Mouse (Mus musculus) ovary, adult 18-20 months (tissue): ENCODE data around the gene Six6.

Source experiments
- DNase-seq: peaks from one replicate; pipeline ENCODE4 v3.0.0; 2022; ENCODE audit warnings: low spot score, mixed read lengths

Six6 gene

DNA sequence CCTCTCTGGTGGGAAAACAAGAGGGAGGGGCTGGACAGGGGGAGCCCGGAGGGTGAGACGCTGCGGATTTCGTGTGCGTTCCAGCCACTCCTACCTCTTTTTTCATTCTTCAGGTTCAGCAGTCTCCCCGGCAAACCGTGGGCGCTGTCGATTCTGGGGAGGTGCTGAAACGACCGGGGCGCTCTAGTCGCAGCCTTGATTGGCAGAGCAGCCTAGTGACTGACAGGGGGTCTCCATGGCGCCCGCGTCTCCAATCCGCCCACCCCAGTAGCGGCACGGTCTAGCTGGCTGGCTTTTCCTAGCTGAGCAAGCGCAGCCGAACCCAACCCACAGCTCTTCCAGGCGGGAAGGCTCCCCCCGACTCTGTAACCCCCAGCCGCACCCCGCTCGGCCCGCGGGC lies at the start of gene Six6:
Six6 (plus strand) TSS at position 277 of the 400 bp plus-strand sequence.
- DNase-seq: no peak

DNA sequence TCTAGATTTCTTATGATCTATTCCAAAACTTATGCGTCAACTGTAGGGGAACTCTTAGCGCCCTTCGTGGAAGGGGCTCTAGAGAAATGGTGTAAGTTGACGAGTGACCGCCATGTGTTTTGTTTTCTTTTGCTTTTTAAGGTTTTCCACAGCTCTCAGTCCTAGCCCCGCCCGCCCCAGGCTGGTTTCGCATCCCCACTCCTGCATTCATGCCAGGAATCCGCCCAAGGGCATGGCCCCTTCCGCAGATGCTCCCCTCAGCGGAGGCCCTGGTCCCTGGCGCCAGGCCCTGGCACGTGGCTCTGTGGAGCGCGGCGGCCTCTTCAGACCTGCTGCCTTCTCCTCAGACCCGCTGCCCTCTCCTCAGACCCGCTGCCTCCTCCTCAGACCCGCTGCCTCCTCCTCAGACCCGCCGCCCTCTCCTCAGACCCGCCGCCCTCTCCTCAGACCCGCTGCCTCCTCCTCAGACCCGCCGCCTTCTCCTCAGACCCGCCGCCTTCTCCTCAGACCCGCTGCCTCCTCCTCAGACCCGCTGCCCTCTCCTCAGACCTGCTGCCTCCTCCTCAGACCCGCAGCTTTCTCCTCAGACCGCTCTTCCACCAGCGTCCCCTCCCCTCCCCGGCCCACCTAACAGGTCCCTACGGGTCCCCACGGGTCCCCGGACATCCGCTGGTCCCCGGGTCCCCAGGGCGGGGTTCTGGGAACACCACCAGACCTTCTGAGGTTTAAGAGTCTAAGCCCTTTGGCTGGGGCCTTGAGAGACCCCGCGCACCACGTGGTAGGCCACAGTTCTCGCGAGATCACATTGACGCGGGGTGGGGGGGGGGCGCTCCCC lies 22.3 kb upstream of the Six6 start:
- no peak for DNase-seq

DNA sequence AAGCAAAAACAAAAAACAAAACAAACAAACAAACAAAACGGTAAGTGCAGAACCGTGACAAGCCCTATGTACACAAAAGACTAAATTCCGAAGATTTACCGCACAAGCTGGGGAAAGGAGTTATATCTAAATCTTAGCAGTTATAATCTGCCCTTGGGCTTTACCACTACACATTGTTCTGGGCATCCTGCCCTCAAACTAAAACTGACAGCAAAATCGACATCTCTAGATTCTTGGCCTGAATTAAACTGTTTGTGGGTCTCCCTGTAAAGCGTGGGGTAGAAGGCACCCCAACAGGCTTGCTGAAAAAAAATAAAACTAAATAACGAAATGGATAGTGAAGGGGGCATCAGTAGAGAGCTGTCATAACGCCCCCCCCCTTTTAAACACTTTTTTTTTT lies 2.9 kb upstream of the Six6 start:
- no peak for DNase-seq

DNA sequence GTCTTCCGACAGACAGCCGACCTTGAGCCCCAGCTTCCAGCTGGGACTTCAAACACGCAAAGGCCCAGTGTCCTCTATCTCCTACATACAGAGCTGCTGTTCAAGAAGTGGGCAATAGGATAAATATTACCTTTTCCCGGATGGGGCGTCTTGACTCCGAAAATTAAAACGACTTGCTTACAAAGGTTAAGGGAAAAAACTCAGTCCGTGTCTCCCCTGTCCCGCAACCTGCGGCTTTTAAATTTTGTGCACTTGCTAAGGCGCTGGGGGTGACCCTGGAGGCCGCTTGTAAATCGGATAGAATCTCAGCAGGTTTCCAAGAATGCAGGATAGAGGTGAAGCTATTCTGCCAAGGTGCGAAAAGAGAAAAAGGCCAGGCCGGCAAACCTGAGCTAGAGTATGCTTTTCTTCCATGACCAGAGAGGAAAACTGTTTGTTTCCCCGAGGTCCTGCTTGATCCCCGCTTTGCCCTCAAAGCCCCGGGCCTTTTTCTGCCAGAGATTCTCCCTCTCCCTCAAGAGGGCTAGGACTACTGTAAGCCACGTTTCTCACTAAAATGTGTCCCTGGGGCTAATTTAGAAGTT lies 2.1 kb upstream of the Six6 start:
- DNase-seq: no peak

DNA sequence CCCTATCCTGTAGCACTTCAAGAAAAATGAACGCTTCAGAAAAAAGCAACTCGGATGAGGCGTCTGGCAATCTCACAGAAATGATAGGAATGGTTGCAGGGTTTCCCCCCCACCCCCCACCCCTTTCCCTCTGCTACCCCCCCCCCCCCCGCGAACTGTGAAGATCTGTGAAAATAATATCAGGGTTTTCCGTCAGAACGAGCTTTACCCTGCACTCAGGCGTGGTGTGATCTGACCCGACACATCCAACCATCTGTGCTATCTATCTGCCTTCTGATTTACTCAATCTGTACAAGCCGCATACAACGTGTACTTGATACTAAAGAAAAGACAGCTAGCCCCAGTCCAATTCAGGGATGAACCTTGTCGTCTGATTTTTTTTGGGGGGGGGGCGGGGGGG lies 1.5 kb upstream of the Six6 start:
- DNase-seq: no peak

DNA sequence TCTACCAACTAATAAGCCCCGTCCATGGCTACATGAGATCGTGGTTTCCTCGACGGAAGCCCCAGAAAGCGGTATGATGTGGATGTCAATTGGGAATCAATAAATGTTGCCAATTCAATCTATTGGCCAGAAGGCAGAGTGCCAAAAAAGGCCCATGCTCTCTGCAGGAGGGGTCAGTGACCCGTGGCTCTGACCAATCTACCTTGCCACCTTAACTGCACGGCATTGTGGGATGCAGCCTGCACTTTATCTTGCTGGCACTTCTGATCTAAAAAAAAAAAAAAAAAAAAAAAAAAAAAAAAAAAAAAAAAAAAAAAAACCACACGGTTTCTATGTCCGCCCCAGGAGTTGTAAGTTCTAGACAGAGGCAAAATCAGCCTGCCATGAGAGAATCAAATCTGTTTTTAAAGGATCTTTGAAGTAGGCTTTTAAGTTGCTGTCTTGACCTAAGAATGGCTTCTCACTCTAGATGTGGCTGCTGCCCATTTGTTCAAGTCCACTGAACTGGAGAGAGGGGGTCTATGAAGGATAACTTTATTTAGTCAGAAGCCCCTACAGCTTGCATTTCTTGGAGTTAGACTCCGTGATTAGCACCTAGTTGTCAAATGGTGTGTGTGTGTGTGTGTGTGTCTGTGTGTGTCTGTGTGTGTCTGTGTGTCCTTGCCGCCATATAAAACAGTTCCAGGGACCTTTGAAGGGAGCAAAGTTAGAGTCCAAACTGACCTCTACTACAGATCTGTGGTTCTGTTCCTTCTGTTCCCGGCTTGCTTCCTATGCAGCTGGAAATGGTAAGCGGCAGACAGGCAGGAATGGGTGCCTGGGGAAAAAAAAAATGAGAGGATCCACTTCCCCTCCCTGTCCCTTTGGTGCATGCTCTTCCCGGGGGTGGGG lies 847 bp upstream of the Six6 start:
- no peak for DNase-seq

DNA sequence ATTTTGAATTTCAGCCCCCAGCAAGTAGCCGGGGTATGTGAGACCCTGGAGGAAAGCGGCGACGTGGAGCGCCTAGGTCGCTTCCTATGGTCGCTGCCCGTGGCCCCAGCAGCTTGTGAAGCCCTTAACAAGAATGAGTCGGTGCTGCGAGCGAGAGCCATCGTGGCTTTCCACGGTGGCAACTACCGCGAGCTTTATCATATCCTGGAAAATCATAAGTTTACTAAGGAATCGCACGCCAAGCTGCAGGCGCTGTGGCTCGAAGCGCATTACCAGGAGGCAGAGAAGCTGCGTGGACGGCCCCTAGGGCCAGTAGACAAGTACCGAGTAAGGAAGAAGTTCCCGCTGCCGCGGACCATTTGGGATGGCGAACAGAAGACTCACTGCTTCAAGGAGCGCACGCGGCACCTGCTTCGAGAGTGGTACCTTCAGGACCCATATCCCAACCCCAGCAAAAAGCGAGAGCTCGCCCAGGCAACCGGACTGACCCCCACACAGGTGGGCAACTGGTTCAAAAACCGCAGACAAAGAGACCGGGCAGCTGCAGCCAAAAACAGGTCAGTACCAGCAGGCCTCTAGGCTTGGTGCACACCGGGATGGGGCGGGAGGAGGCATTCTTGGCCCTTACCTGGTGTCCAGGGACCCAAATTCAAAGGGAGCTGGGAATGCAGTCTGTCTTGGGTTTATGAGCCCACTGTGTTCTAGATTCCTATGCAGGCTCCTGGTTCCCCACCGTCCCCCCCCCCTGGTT lies 554 bp downstream of the Six6 start, which contains the start of gene 4930447C04Rik:
4930447C04Rik (minus strand) TSS at position 704 of the 751 bp plus-strand sequence.
- no peak for DNase-seq

DNA sequence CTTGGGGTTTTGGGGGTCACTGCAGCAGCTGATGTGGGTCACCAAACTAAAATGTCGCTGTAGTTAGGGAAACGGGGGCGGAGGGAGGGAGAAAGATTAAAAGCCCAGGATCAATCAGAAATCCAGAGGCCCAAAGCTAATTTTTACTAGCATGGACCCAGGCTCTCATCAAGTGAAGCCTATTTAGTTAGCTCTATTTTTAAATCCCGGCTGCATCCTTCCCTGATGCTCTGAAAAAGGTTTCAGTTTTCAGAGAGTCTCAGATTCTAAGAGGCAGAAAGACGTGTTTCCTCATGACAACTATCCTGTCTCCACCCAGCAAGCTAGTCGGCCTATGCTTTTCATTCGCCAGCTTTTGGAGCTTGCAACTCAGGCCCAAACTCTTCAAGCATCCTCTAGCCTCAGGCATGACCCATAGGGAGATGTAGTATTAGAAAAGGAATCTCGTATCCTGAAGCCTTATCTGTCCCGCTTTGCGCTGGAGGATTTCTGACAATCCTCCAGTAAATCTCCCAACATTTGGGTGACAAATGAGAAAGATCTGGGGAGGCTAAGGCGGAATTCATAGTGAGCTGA lies 1.2 kb downstream of the Six6 start:
- DNase-seq: no peak

DNA sequence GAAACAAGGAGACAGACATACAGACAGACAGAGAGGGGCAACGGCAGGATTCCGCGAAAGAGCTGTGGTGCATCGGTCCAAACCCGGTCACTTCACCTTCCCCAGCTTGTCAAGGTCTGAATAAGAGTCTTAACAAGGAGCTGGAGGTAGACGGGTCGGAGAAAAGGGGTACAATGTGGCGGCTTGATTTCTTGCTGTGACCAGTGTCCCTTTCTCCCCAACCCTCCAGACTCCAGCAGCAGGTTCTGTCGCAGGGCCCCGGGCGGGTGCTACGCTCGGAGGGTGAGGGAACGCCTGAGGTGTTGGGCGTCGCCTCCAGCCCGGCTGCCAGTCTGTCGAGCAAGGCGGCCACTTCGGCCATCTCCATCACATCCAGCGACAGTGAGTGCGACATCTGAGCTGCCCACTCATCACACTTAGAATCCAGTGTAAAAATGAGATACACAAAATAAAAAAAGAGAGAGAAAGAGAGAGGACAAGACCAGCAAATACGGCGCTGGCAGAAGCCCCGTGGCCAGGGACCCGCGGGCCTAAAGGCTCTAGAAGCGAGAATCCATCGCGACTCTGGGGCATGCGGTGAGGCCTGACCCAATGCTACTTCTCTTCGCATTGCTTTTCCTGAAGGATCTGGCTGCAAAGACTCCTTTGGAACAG lies 1.8 kb downstream of the Six6 start:
- DNase-seq: no peak

DNA sequence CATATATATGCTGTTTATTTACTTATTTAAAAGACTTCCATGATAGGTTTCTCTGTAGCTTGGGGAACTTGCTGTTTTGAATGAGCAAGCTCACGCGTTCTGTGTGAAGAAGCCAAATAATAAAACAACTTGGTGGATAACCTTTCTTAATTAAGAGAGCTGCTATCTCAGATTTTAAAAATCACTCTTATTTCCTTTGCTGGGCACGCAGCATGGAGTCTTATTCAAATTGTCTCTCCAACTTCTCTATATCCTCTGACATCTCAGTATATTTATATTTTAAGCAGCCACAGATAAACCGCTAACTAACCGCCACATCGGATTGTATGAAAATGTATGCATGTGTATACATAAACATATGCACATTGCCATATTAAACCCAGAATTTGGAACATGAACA lies 2.5 kb downstream of the Six6 start:
- DNase-seq: no peak

DNA sequence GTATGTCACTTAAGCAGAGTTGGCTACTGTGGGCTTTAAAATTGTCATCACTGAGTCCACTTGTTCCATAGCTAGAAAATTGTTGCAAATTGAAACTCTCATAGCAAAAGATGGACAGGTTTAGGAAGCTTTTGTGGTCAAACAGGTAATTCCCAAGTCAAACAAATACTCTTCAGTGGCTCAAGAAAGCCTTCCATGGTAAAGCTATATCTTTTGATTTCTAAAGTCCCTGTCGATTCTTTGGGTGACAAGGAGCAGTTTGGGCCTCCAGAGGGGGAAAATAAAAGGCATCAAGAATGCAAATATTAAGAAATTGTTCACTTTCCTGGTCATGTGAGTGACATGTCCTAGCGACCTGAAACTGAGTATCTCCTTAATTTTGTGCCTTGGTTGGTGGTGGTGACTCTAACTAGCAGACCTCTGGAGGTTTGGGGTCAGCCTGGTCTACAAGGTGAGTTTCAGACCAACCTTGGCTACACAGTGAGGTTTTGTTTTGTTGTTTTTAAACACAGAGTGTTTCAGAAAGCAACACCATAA lies 4.0 kb downstream of the Six6 start:
- no peak for DNase-seq

DNA sequence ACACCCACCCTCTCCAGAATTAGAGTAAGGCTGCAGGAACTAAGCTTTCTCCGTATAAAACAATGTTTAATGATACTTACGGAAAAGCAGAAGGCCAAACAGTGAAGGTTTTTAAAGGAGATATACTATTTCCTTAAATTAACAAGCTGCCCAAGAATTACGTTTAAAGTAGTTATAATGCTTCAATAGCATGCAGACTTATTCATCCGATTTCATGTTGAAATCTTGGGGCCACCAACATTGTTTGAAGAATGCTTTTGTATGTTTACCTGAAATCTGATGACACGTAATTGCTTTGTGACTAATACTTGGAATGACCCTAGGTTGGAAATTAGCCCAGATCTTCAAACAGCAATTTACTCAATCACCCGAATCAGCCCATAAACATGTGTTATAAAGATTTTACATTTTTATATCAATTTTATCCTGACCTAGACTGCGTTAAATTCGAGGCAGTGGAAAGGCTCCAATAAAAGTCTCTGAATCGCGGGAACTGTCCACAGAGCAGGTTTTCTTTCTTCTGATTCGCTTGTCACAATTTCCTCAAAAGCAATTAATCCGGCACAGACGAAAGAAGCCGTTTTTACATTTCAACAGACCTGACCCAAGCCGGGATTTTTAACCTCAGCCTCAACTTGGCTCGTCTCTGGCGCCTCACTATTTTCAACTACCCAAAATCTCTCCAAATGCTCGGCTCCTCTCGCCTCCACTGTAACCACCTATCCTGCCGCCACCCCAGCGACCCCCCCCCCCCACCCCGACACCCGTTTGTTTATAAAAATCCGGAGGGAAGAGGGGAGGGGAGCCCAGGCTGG lies 4.9 kb downstream of the Six6 start:
- no peak for DNase-seq

DNA sequence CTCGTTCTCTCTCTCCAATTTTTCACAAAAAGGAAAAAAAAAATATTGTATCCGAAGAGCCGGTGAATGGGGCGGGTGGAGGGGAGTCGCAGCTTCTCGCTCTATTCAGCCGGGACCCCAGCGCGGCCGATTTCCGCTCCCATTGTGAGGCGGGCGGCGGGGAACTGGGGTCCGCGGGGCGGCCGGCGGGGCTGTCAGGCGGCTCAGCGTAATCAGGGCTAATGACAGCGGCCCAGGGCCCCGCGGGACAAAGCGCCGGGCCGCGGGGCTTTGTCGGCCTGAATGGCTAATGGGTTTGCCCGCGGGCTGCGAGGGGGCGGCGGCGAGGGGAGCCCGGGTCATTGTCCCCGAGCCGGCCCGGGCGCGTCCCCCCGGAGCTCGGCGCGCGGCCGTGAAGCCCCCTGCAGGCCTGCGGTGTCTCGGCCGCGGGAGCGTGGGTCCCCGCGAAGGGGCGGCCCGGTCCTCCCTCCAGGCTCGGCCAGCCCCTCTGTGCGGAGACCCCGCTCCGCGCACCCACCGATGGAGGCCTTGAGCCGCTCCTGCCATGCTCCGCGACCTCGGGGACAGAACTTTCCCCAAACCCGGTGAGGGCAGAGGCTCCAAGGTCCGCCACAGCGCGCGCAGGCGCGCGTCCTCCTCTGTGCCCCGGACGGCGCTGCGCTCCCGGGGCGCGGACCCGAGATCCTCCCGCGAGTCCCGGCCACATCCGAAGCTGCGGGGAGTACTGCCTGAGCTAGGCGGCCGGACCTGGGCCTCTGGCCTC lies 5.8 kb downstream of the Six6 start:
- DNase-seq: no peak

DNA sequence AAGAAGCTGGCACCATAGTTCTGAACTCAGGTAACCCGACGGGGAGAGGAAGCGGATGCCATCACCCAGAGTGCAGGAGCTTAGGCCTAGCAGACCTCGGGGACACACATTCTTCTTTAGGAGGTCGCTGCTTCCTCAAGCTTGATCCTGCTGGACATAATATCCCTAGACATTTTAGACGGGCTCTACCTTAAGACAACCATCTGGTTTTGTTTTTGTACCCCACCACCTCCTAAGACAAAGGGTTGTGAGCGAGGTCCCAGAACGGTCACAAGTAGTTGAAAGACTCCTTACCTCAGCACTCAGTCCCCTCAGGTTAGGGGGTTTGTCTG lies 6.3 kb downstream of the Six6 start:
- no peak for DNase-seq

DNA sequence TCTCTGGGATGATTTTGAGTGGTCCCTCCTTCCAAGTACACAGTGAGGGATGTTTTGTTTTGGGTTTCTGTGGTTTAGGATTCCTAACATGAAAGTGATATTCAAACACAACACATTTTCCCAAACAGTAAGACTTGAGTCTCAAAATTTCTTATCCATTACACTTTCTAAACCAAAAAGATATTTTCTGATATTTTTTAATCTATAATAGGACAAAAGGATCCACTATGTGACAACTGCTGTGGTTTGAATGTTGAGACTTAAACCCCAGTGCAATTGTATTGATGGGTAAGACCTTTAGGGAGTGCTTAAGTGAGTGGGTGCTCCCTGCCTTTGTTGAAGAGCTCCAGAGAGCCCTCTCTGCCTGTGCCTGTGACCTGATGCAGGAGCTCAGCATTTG lies 7.1 kb downstream of the Six6 start:
- no peak for DNase-seq

DNA sequence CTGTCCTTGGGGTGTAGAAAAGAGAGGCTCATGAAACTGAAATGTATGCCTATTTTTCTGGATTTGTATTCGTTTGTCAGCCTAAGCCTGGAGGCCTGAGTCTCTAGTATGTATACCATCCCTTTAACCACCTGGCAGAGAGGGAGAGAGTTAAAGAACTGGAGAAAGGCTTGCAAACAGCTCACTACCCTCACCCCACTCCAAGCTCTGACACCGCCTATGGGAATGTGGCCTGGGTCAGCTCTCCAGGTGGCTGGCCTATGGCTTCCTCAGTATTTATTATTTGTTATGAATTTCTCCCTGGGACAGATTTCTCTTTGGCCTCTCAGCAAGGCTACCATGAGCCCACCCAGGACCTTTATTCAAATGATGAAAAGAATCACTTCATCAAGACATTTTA lies 7.6 kb downstream of the Six6 start:
- DNase-seq: no peak

DNA sequence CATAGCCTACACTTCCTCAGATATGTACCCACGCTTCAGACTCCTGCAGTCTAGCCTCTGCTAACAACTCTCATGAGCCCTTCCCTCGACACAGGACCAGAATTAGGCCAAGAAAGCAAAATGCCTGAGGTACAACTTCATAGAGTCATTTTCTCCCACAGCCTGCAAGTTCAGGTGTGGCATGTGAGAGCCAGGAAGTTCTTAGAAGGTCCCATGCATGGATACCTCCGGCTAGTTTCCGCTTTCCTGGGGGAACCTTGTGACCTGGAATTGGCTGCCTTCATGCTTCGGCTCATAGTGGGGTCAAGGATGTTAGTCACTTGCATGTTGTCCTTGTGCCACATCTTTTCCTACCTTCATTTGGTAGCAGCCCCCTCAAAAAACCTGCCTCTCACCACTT lies 13.4 kb downstream of the Six6 start:
- no peak for DNase-seq

DNA sequence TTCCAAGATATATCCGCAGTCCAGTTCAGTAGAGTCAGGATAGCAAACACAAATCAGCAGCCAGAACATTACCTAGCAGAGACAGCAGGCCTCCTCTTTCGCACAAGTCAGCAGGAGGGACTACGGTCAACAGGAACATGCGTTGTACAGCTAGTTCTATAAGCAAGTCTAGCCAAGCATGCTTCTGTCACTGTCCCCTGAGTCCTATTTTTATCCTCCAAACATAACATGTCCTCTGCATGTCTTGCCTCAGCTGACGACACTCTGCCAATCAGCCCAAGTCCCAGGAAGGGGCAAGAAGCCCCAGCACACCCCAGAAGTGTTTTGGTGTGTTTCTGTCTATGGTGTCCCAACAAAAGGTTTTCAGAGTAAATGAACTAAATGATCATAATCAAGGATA lies 14.2 kb downstream of the Six6 start:
- DNase-seq: no peak

DNA sequence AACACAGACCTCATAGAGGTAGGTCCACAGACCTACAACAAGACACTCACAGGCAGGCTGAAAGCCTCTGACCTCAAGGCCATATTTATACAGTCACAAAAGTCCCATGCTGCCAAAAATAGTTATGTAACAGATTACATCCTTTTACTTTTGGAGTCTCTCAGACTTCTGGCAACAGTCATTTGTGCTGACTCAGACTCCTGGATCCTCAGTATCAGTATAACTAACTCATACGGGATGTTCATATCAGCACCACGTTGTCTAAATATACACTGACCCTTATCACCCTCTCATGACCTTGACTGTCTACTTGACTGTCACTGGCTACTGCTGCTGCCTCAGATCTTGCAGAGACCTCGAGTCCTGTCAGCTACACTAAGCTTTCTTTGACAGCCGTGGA lies 15.2 kb downstream of the Six6 start:
- DNase-seq: no peak
